Mouse (Mus musculus): ENCODE measurements at regions not wholly inside any gene's neighbourhood (a gene's known extent, or its start where the extent isn't known, plus 50 kb on each side); places are given as distances from the start of the nearest gene placed in this dataset.

- no peak for DNase-seq (ENCODE audit: low read depth, low spot score)
Measured at GRCm38 (mm10) chr9:27694805-27695593, 95.6 kb upstream of the Opcml start.

GRCm38 (mm10) chr9:27701559-27701958 is 89.0 kb upstream of the Opcml start:
- no peak for DNase-seq (ENCODE audit: low read depth, low spot score)

GRCm38 (mm10) chr9:27702140-27702539 is 88.4 kb upstream of the Opcml start:
- DNase-seq (ENCODE audit: low read depth, low spot score): no peak

GRCm38 (mm10) chr9:27704001-27704400 is 86.6 kb upstream of the Opcml start:
- no peak for DNase-seq (ENCODE audit: low read depth, low spot score)

GRCm38 (mm10) chr9:27723840-27724408 is 66.7 kb upstream of the Opcml start:
- DNase-seq (ENCODE audit: low read depth, low spot score): no peak

- peak; percentile 71 for DNase-seq (ENCODE audit: low read depth, low spot score)
Measured at GRCm38 (mm10) chr9:27724576-27724975, 66.0 kb upstream of the Opcml start.

- DNase-seq (ENCODE audit: low read depth, low spot score): peak; percentile 87
Measured at GRCm38 (mm10) chr9:27728652-27729557, 61.7 kb upstream of the Opcml start.

- DNase-seq (ENCODE audit: low read depth, low spot score): no peak
Measured at GRCm38 (mm10) chr9:27729558-27729889, 61.1 kb upstream of the Opcml start.

GRCm38 (mm10) chr9:27739287-27739686 is 51.3 kb upstream of the Opcml start:
- DNase-seq (ENCODE audit: low read depth, low spot score): no peak
